Mouse (Mus musculus): ENCODE data around the gene Cpne2. TPM values are rescaled to one million over a fixed set of nuclear protein-coding genes. Genes with fewer than 3 reads are reported as not detected.
A peak's percentile ranks its signal among the peaks of the same experiment; 100 is the strongest.

Cpne2 gene
- polyA plus RNA-seq, 1 experiment from 2014 or later, result 4.6 TPM

DNA sequence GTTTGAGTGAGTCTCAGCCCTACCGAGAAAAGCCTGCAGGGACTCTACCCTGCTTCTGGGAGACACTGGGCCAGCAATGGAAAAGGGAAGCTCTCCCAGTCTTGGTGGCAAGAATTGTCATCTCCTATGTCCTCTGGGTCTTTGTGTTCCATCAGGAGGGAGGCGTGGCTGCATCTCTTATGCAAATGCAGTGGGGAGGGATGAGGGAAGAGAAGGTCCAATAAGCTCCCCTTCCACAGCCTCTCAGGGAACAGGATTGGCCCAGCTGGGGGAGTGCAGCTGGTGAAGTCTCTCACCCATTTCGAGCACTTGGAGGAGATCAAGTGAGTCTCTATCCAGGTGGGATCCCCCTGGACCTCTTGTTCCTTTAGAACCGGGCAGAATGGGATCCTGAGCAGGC, 11.3 kb upstream of the Cpne2 start:
- 59% methylated on average over 4 of the region's 4 CpGs for WGBS
- no peak for ATAC-seq
- Histone ChIP-seq H3K36me3 (ENCODE audit: control insufficient read depth, insufficient read depth) (no peaks in the 10 kb centered on the region), H3K27ac (ENCODE audit: low read depth, low read length) (no peak overlapping the region), H3K9ac (ENCODE audit: low read depth, low read length) (no peak overlapping the region), H3K4me1 (replicated peaks; ENCODE audit: control insufficient read depth, insufficient read depth, low read length) (no peaks in the 10 kb centered on the region), H3K9me3 (ENCODE audit: control insufficient read depth) (no peaks in the 10 kb centered on the region), H3K4me2 (replicated peaks; ENCODE audit: low read depth) (no peak overlapping the region), H3K27me3 (replicated peaks; ENCODE audit: control insufficient read depth, insufficient read depth, low read length) (no peaks in the 10 kb centered on the region), H3K4me3 (ENCODE audit: low read depth, low read length) (no peak overlapping the region)
- no peak for TF ChIP-seq CTCF (IDR thresholded peaks at IDR 0.05; ENCODE audit: low read depth)

DNA sequence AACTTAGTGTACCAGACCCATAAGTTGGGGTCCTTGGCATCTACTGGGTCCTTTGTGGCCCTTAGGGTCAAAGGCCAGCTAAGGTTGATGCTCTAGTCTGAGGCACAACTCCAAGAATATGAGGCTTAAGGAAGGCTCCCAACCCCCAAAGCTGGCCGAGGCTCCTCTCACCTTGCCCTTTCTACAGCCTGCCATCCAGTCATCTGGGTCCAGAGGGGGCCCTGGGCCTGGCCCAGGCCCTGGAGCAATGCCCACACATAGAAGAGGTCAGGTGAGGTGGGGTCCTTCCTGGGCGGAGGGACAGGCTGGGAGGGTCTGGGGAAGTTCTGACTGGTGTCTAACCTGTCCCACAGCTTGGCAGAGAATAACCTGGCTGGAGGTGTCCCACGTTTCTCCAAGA, 10.3 kb upstream of the Cpne2 start:
- TF ChIP-seq CTCF (IDR thresholded peaks at IDR 0.05; ENCODE audit: low read depth), result no peak
- Histone ChIP-seq H3K36me3 (ENCODE audit: control insufficient read depth, insufficient read depth) (no peaks in the 10 kb centered on the region), H3K4me3 (ENCODE audit: low read depth, low read length) (no peak overlapping the region), H3K27ac (ENCODE audit: low read depth, low read length) (no peak overlapping the region), H3K9me3 (ENCODE audit: control insufficient read depth) (no peaks in the 10 kb centered on the region), H3K4me1 (replicated peaks; ENCODE audit: control insufficient read depth, insufficient read depth, low read length) (no peaks in the 10 kb centered on the region), H3K27me3 (replicated peaks; ENCODE audit: control insufficient read depth, insufficient read depth, low read length) (no peaks in the 10 kb centered on the region), H3K4me2 (replicated peaks; ENCODE audit: low read depth) (no peak overlapping the region), H3K9ac (ENCODE audit: low read depth, low read length) (no peak overlapping the region)
- no peak for ATAC-seq
- 75% methylated on average over 3 of the region's 3 CpGs for WGBS

DNA sequence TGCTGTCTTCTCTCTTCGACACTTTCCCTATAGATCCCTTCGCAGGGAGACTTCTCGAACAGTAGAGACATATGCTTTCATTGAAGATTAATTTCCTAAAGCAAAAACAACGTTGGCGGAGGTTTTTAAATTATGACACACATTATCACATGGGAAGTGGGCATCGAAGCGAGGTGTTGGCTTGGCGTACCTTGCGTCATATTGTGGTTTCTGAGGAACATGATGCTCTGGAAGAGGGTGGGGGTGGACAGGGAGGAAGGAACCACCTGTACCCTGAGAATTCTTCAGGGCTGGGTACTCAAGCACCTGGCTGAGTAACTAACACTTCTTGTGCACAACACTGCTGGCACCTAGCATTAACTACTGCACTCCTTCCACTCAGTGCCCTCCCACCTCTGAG, 8.2 kb upstream of the Cpne2 start:
- no peak overlapping the region for H3K4me3 ChIP-seq (ENCODE audit: low read depth, low read length)
- no peak for ATAC-seq
- H3K9ac ChIP-seq (ENCODE audit: low read depth, low read length), result no peak overlapping the region
- no peak overlapping the region for H3K4me2 ChIP-seq (replicated peaks; ENCODE audit: low read depth)
- no peaks in the 10 kb centered on the region for H3K36me3 ChIP-seq (ENCODE audit: control insufficient read depth, insufficient read depth)
- H3K4me1 ChIP-seq (replicated peaks; ENCODE audit: control insufficient read depth, insufficient read depth, low read length), result no peaks in the 10 kb centered on the region
- TF ChIP-seq CTCF (IDR thresholded peaks at IDR 0.05; ENCODE audit: low read depth), result no peak
- no peaks in the 10 kb centered on the region for H3K9me3 ChIP-seq (ENCODE audit: control insufficient read depth)
- 86% methylated on average over 9 of the region's 9 CpGs for WGBS
- H3K27me3 ChIP-seq (replicated peaks; ENCODE audit: control insufficient read depth, insufficient read depth, low read length), result no peaks in the 10 kb centered on the region
- no peak overlapping the region for H3K27ac ChIP-seq (ENCODE audit: low read depth, low read length)

DNA sequence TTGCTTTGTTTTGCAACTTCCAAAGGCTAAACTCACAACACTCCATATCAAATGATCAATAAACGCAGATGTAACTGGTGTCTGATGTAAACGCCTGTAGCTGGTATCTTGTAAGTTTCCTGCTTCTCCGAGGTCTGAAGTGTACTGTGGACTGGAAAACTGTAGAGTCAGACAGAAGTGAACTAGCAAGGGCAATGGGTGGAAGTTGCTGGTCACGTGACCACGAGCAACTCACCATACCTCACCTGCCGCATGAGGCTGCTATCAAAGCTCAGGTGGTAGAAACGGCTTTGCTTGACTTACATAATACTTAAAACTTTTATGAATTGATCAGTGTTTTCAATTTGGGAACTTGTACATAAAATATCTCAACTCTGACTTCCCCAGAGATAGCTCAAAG, 5.6 kb upstream of the Cpne2 start:
- 66% methylated on average over 7 of the region's 7 CpGs for WGBS
- no peak overlapping the region for H3K27ac ChIP-seq (ENCODE audit: low read depth, low read length)
- no peak overlapping the region for H3K4me2 ChIP-seq (replicated peaks; ENCODE audit: low read depth)
- ATAC-seq, result peak; percentile 51; the same call in 1 of the 2 replicates
- H3K9ac ChIP-seq (ENCODE audit: low read depth, low read length), result no peak overlapping the region
- no peaks in the 10 kb centered on the region for H3K36me3 ChIP-seq (ENCODE audit: control insufficient read depth, insufficient read depth)
- H3K27me3 ChIP-seq (replicated peaks; ENCODE audit: control insufficient read depth, insufficient read depth, low read length), result no peaks in the 10 kb centered on the region
- no peak for TF ChIP-seq CTCF (IDR thresholded peaks at IDR 0.05; ENCODE audit: low read depth)
- no peak overlapping the region for H3K4me3 ChIP-seq (ENCODE audit: low read depth, low read length)
- no peaks in the 10 kb centered on the region for H3K4me1 ChIP-seq (replicated peaks; ENCODE audit: control insufficient read depth, insufficient read depth, low read length)
- H3K9me3 ChIP-seq (ENCODE audit: control insufficient read depth), result no peaks in the 10 kb centered on the region

DNA sequence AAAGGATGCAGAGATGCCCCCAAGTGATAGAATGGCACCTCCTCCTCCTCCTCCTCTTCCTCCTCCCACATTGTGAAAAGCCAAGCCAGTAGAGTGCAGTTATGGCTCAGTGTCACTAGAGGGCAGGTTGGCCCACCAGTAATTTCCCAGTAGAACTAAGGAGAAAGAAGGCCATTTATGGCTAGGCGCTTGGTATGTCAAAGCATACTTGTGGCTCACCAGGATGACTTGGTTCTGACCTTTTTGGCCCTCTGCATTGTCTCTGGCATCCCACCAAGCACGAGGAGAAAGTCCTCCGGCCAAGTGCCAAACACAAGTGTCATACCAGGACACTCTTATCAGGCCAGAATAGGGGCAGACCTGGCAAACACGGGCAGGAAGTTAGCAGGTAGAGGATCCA, 4.5 kb upstream of the Cpne2 start:
- Histone ChIP-seq H3K27me3 (replicated peaks; ENCODE audit: control insufficient read depth, insufficient read depth, low read length) (peaks cover 2% of the 10 kb centered on the region; the same call in 1 of the 2 replicates), H3K4me3 (ENCODE audit: low read depth, low read length) (no peak overlapping the region), H3K9me3 (ENCODE audit: control insufficient read depth) (no peaks in the 10 kb centered on the region), H3K4me1 (replicated peaks; ENCODE audit: control insufficient read depth, insufficient read depth, low read length) (no peaks in the 10 kb centered on the region), H3K9ac (ENCODE audit: low read depth, low read length) (no peak overlapping the region), H3K36me3 (ENCODE audit: control insufficient read depth, insufficient read depth) (no peaks in the 10 kb centered on the region), H3K4me2 (replicated peaks; ENCODE audit: low read depth) (no peak overlapping the region), H3K27ac (ENCODE audit: low read depth, low read length) (no peak overlapping the region)
- TF ChIP-seq CTCF (IDR thresholded peaks at IDR 0.05; ENCODE audit: low read depth), result peak; percentile 79
- no peak for ATAC-seq
- WGBS, result 43% methylated on average over 4 of the region's 4 CpGs

DNA sequence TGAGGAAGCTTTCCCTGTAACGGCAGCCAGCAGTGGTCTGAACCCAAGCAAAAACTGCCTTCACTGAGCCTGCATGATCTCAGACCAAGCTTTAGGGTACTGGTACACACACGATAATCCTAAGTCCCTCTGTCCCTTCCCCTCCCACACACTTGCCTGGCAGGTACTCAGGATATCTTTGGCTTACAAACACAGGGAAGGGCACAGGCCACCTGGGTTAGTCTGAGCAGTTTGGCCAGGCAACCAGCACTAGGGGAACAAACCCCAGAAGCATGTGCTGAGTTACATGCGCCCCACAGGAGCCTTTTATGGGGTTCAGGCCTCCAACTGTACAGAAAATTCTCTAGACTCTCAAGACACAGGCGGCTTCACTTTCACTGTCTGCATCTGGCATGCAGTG, 2.9 kb upstream of the Cpne2 start:
- H3K4me1 ChIP-seq (replicated peaks; ENCODE audit: control insufficient read depth, insufficient read depth, low read length), result no peaks in the 10 kb centered on the region
- H3K9ac ChIP-seq (ENCODE audit: low read depth, low read length), result no peak overlapping the region
- no peaks in the 10 kb centered on the region for H3K36me3 ChIP-seq (ENCODE audit: control insufficient read depth, insufficient read depth)
- no peak overlapping the region for H3K4me3 ChIP-seq (ENCODE audit: low read depth, low read length)
- H3K4me2 ChIP-seq (replicated peaks; ENCODE audit: low read depth), result no peak overlapping the region
- H3K27ac ChIP-seq (ENCODE audit: low read depth, low read length), result no peak overlapping the region
- TF ChIP-seq CTCF (IDR thresholded peaks at IDR 0.05; ENCODE audit: low read depth), result no peak
- H3K27me3 ChIP-seq (replicated peaks; ENCODE audit: control insufficient read depth, insufficient read depth, low read length), result peaks cover 8% of the 10 kb centered on the region; the same call in 1 of the 2 replicates
- WGBS, result 73% methylated on average over 4 of the region's 4 CpGs
- H3K9me3 ChIP-seq (ENCODE audit: control insufficient read depth), result no peaks in the 10 kb centered on the region
- no peak for ATAC-seq

DNA sequence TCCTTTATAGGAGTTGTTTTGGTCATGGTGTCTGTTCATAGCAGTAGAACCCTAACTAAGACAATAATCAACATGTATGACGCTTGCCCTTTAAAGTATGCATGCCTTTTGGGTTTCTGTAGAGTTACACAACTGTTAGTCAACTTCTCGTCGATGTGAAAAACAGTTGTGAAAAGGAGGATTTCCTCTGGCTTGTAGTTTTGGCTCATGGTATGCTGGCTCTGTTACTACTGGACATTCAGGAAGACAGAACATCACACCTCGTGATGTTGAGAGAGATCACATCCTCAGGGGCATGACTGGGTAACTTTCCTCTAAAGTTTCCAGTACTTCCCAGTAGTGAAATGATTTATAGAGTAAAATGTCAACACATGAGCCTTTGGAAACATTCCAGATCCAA, 2.1 kb upstream of the Cpne2 start:
- no peak overlapping the region for H3K4me2 ChIP-seq (replicated peaks; ENCODE audit: low read depth)
- no peaks in the 10 kb centered on the region for H3K9me3 ChIP-seq (ENCODE audit: control insufficient read depth)
- peaks cover 10% of the 10 kb centered on the region; the same call in 1 of the 2 replicates for H3K27me3 ChIP-seq (replicated peaks; ENCODE audit: control insufficient read depth, insufficient read depth, low read length)
- no peak overlapping the region for H3K27ac ChIP-seq (ENCODE audit: low read depth, low read length)
- no peak overlapping the region for H3K9ac ChIP-seq (ENCODE audit: low read depth, low read length)
- 90% methylated on average over 4 of the region's 4 CpGs for WGBS
- H3K4me3 ChIP-seq (ENCODE audit: low read depth, low read length), result no peak overlapping the region
- H3K36me3 ChIP-seq (ENCODE audit: control insufficient read depth, insufficient read depth), result no peaks in the 10 kb centered on the region
- no peak for TF ChIP-seq CTCF (IDR thresholded peaks at IDR 0.05; ENCODE audit: low read depth)
- no peak for ATAC-seq
- no peaks in the 10 kb centered on the region for H3K4me1 ChIP-seq (replicated peaks; ENCODE audit: control insufficient read depth, insufficient read depth, low read length)

All from intestine, postnatal 0 days (tissue).